Mouse (Mus musculus): ENCODE measurements around the gene Guf1.

GRCm38 (mm10) chr5:69620899-69621298 lies 64.2 kb downstream of the Guf1 start:
- TF ChIP-seq POLR2A (IDR thresholded peaks at IDR 0.05; ENCODE audit: borderline replicate concordance, extremely low read depth, insufficient read depth, insufficient read length, poor library complexity, severe bottlenecking), result no peak
- no peak for TF ChIP-seq CTCF (IDR thresholded peaks at IDR 0.05; ENCODE audit: borderline replicate concordance, extremely low read depth, insufficient read depth, insufficient read length)
